Mouse (Mus musculus): Measurements from ENCODE around the gene Rrbp1.

The Rrbp1 gene

DNA sequence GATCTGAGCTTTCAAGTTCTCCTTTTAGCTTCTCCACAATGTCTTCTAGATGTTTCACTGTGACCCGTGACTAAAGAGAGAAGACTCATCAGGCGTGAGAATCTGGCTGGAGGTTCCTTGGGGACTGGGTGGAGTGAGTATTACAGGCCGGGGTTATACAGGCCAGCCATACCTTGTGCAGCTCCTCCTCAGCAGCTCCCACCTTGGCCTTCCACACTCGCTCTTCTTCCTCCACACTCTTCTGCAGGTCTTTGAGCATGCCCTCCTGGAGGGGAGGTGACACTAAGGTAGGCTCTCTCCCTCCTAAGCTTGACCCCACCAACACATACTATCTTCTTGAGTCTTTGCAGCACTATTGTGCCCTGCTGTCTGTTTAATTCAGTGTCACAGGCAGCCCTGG is 57.1 kb downstream of the Rrbp1 start:
- DNase-seq = no peak

DNA sequence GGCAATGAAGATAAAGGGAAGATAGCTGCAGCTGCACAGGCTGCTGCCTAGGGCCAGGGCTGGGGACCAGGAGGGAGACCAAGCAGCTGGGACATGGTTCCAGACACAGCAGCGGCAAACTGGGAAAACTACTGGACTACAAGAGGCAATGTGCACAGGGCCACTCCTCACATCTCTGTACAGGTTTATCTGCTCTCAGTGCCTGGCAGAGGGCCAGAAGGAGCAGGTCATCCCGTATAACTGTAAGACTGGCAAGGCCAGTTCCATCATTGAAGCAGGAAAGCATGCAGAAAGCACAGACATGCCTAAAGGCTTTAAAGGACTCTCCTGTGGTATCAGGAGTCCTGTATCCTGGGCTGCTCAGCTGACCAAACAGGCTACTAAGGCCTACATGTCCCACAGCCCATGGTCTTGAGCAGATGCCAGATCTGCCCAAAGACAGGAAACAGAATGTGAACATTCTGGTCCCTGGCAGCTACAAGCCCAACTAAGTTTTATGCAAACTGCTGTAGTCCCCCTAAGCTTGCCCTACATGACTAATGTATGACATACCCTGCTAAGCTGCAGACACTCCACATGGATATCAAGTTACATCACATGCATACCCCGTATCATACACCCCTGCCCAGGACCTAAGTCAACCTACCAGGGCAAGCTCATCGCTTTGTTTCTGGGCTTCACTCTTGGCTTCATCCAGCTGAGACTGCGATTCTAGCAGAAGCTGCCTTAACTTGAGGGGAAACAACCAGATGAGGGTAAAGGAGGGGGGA is 59.3 kb downstream of the Rrbp1 start:
- DNase-seq = no peak

GRCm38 (mm10) chr2:143951028-143951420 is 60.0 kb downstream of the Rrbp1 start:
- DNase-seq = no peak

DNA sequence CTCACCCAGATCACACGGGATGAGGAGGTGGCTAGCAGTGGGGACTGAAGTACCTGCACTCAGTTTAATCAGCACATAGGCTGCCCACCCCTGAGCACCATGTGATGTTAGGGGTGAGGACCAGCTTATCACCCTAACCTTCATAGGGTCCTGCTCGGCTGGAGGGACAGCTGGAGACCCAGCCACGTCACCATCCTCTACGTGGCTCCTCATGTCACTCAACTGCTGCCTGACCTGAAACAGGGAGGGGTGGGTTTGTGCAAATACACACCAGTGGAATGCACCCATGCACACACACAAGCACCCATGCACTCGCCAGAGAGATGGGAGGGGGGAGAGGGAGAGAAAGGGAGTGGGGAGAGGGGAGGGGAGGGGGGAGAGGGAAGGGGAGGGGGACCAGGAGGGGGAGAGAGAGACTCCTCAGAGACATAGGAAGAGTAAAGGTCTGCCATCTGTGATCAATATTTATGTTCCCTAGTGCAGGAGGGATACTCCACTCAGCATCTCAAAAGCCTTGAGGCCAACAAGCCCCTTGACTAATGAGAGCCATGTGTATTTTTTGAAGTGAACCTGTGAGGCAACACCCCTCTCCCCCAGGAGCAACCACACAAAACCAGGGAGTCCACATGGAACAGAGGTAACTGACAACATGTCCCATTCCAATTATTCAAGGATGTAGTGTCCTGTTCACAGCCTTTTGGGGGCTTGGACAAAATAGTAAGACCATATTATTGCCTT is 60.6 kb downstream of the Rrbp1 start:
- no peak for DNase-seq

DNA sequence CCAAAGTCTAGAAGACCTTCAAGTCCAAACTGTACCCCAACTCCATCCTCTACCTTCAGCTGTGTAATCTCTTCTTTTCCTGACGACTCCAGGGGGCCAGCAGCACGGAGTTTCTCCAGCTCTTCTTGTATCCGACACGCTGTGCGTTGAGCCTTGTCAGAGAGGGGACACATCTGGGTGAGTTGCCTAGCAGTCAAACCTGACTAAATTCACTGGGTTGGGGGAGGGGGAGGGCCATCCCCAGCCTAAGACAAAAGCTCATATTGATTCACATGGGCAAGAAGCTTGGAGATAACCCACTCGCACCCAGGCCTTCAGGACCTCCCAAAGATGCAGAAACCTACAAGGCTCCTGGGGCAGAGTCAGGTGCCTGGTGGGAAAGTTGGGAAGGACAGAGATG is 61.8 kb downstream of the Rrbp1 start:
- DNase-seq = no peak

DNA sequence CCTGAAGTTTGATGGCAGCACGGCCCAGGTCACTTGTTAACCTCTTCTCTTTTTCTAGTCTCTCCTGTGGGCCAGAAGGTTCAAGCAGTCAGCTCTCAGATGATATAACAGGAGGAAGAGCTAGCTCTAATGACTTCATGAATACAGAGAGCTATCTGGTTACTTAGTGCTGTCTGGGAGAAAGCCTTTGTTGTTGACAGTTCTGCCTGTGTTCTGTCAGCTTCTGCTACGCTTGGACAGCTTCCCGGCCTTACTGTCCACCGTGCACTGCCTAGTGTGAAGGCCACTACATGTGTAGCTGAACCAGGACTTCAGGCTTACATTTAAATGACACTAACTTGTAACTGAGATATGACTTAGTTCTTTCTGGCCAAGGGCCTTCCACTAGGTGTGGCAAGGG is 62.6 kb downstream of the Rrbp1 start:
- no peak for DNase-seq

DNA sequence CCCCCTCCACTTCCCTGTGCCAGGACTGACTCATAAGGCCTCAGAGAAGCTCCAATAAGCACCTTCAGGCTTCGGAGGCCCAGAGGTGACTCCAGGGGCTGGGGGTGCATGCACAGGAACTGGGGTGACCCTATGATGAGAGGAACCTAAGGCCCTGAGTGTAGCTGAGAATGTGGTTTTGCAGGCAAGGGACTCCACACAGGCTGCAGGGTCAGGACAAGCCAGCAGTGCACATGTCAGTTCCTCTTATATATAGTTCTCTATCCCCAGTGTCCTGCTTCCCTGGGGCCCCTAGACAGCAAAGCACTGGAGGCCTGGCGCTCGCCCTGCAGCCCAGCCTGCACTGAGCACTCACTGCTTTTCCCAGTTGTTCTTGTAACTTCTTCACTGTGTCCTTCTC is 63.1 kb downstream of the Rrbp1 start:
- DNase-seq = no peak

- no peak for DNase-seq
These were observed 64.7 kb downstream of the Rrbp1 start for GRCm38 (mm10) chr2:143946399-143946798.

- no peak for DNase-seq
These were observed 65.5 kb downstream of the Rrbp1 start for GRCm38 (mm10) chr2:143945466-143946075.

DNA sequence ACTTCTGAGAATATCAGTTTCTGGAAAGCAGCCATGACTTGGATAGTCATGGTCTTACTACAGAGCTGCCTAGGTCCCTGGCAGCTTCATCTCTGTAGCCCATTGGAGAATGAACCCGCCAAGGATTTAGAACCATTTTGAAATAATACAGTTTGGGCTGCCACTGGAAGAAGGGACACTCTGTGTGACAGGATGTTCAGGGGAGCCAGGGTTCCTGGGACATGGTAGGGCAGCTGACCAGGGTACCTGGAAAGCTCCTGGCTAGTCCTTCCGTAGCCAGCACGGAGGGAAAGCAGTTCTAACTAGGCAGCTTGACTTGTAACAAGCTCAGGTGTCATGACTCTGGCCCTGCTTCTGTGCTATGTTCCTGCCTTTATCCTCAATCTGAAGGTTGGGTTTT is 66.3 kb downstream of the Rrbp1 start:
- DNase-seq = no peak

GRCm38 (mm10) chr2:143940406-143940805 is 70.7 kb downstream of the Rrbp1 start:
- no peak for DNase-seq

DNA sequence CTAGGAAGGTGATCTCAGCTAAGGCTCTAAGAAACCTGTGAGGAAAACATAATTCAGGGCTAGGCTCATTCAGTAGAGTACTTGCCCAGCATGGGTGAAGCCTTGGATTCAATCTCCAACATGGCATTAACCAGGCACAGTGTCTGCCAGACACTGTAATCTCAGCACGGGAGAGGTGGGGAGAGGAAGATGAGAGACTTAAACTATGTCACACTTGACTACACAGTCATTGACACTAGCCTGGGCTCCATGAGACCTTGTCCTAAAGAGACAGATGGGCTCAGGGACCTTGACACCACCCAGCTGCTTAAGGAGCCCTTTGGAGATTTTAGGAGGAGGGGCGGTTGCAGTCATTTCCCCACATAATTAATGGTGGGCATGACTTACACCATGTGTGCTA is 73.2 kb downstream of the Rrbp1 start:
- DNase-seq = no peak

DNA sequence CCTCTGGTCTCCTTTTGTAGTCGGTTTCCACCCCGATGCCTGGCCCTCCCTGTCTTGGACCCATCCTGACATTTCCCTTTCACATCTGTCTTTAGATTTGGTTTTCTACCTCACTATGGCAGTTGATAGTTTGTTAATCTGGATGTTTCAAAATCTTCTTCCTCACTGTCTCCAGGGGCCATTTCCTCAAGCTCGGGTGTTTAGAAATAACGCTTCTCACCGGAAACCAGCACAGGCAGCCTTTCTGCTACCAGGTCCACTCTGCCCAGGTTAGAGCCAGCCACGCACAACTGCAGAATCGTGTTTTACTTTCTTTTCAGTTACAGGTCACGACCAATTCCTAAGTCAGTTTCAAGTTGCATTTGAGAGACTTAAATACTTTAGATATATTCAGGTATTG is 76.6 kb downstream of the Rrbp1 start:
- DNase-seq = no peak

- no peak for DNase-seq
These were observed 77.5 kb downstream of the Rrbp1 start for GRCm38 (mm10) chr2:143933516-143933915.

GRCm38 (mm10) chr2:143932340-143932873 is 78.7 kb downstream of the Rrbp1 start:
- DNase-seq = no peak

DNA sequence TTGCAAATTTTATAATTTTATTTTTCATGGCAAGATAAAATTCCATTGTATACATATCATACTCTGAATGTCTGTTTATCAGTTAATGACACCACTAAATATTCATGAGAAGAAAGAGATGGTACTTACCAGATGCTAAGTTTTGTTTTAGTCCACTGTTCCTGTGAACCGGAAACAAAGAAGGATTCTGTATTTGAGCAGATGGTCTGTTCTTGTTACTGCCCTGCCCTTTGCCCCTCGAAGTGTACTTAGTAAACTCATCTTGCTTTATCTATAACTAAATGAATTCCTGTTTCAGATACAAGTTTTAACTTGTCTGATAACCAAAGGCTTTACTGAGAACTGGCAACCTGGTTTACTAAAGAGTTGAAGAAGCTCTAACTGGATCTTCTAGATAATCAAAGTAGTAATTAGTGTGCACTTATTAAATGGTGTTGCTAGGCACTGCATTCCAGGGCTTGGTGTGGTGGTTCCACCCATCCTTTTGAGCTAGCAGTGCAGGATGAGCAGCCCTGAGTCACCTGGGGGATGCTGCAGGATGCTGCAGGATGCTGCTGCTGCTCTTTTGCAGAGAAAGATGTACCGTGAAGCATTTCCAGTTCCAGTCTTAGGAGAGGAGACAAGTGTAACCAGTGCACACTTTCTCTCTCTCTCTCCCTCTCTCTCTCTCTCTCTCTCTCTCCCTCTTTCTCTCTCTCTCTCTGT is 81.3 kb downstream of the Rrbp1 start:
- no peak for DNase-seq

DNA sequence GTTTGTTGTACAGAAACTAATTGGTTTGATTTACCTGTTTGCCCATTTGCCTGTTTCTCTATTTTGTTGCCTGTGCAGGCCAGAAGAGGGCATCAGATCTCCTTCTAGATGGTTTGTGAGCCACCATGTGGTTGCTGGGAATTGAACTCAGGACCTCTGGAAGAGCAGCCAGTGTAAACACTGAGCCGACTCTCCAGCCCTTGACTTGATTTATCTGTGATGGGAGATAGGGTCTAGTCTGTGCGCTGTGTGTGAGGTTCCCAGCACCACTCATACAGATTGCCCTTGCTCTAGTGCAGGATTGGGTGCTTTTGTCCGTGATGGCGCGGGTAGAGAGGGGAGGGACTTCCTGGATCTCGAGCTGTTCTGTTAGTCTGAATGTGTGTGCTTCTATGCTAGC is 85.2 kb downstream of the Rrbp1 start:
- no peak for DNase-seq

DNA sequence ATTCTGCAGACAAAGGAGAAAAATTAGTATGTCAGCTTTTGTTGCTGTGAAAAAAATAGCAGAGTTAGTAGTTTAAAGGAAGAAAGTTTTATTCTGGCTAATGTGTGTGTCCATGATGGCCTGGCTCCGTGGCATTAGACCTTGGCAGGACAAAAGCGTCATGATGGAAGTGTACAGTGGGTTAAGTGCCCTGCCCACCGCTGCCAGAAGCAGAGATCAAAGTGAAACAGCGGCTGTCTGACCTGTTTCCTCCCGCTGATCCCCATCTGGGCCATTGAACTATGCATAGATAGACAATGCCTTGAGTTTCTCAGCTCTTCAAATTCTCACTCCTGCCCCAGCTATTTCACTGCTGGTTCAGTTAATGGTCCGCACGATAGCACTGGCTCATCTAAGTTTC is 87.0 kb downstream of the Rrbp1 start:
- no peak for DNase-seq

DNA sequence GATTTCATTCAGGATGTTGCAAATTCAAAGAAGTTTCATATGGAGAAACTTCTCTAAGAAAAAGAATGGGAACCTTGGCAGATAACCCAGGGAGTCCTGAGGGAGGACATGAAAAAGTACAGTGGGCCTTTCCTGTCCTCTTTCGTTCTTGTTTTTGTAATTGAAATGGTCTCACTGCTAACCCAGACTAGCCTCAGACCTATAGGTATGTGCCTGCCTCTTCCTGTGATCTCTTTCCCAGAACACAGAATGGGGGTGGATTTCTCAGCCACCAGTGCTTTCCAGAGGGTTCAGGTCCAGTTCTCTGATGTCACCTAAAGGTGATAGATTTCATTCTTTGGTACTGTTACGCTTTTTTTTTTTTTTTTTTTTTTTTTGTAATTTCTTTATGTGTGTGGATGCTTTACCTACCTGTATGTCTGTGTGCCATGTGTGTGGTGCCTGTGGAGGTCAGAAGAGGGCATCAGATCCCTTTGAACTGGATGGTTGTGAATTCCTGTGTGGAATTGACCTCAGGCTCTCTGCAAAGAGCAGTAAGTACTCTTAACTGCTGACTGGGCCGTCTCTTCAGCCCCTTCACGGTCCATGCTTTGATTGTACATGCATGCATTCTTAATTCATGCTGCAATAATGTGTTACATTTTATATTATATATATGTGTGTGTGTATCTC is 92.1 kb downstream of the Rrbp1 start:
- DNase-seq = no peak

GRCm38 (mm10) chr2:143917622-143918021 is 93.4 kb downstream of the Rrbp1 start:
- DNase-seq = no peak

DNA sequence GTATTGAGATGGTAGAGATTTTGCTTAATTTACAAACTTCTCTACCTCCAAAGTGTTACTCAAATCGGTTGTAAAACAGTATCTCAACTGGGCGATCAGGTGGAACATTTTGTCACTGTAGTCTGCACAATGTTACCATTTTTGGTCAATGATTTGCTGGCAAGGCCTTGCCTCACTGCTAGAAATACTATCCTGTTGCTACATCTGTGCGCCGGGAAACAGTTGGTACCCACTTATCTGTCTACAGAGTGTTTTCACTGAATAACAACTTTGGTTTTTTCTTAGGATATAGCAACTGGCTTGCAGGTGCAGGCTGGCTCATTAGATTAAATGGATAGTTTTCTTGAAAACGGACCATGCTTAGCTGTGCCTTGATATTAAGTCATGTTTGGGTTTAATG is 94.8 kb downstream of the Rrbp1 start:
- DNase-seq = no peak

DNA sequence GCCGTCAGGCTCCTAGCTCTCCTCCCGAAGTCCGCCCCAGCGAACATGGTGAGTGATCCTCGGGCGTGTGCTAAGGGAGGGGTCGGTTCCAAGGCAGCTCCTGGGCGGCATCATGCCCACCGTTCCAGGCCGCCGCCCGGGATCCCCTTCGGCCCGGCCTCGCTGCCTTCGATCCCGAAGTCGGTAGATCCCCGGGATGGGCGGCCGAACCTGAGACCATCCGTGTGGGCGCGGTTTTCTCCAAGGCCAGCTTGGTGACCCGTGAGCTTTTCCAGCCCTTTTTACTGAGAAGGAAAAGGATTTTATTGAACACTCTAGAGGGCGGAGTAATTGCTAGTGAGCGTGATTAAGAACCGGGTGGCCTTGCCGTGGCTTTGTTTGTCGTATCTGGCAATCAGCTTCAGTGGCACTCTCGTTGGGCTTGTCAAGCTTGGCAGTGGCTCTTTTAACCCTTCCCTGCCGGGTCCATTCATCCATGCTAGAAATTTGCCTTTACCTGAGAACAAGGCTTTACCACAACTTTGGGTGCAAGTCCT is 95.4 kb downstream of the Rrbp1 start:
- peak; percentile 74 for DNase-seq

Measured in retina, postnatal 1 day (tissue).